Mouse (Mus musculus): ENCODE measurements at regions not wholly inside any gene's neighbourhood (a gene's known extent, or its start where the extent isn't known, plus 50 kb on each side); places are given as distances from the start of the nearest gene placed in this dataset.

DNA sequence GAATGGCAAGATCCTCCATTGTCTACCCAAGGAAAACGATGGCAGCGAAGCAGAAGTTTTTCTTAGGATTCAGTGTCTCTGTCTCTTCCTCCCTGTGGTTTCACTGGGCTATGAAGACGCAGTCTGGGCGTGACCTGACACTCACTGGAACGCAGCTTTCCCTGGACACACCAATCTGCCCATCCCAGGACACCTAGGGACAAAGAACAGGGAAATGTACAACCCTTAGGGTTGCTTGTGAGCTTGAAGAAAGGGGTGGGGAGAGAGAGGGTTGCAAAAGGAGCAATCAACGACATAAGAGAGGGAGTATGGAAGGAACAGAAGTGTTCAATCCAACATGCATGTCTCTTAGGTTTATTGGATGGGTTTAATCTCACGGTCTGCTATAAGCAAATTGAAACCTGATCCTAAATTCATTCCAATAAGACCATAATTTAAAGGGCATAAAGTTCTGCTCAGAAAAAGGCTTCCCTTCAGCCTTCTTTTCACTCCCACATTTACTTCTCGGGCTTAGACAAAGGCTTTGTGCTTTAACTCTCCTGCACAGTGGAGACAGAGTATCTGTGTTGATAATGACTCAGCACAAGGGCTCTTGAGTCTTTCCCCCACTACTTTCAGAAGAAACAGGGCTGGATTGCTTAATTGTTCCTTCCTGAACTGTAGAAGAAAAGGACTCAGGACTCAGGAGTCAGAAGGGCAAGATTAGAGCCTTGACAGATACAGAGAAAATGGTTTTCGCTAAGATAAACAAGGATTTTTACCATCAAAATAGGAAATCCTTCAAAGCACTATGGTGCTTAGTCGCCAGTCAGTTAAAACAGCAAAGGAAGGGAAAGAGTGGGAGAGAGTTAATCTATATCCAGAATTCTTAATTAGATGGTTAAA is 147.3 kb upstream of the Cited2 start:
- no peak for DNase-seq (ENCODE audit: low spot score in 2 of 2)

DNA sequence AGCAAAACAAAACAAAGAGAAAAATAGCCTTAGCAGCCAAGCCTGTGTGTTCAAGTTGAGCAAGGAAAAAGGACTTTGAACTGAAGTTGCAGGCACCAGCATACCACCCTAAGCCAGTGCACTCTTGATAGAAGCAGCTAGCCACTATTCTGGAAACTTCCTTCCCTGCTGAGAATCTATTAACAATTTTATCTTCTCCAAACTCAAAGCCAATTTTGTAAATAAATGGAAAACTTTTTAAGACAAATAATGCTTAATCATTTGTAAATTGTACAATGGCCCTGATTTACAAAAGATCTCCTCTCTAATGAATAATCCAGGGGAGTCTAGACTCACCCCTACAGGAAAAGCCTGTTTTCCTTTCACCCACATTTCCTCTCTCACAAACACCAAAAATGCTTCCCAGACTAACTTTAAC is 146.7 kb upstream of the Cited2 start:
- DNase-seq (ENCODE audit: low spot score in 2 of 2): no peak

DNA sequence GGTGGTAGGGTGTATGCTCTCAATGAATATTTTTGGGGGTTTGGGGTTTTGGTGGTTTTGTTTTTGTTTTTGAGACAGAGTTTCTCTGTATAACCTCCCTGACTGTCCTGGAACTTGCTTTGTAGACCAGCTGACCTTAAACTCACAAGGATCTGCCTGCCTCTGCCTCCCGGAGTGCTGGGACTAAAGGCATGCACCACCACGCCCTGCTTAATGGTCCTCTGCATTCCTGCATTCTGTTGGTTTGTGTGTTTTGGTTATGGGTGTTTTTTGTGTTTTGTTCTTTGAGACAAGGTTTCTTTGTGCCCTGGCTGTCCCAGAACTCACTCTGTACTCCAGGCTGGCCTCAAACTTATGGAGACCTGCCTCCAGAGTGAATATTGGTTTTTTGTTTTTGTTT is 143.6 kb upstream of the Cited2 start:
- no peak for DNase-seq (ENCODE audit: low spot score in 2 of 2)

DNA sequence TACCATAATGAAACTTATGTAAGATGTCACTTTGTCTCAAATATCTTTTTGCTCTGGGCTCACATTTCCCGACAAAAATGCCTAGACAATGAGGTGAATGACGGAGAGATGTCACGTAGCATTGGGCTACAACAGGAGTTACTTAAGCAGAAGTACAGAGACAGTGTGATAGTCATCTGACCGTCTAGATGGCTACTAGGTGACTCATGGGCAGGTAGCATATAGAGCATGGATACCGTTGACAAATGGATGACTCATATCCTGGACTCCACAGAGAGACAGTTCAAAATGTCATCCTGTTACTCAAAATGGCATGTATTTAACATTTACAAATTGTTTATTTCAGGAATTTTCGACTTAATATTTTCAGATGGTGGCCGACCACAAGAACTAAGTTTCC is 138.2 kb upstream of the Cited2 start:
- no peak for DNase-seq (ENCODE audit: low spot score in 2 of 2)

DNA sequence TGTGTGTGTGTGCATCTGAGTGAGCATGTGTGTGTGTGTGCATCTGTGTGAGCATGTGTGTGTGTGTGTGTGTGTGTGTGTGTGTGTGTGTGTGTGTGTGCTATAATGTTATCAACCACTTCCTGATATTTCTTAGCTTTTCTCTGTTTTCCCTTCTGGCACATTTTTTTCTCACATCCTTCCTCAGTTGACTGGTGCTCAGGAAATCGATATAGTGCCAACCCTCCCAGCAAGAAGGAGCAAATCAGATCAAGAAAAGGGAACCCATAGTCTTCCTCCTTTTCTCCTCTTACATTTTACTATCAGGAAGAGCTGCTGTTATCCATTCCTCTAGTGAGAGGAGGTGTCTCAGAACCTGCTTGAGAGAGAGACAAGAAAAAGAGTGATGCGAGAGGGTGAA is 136.1 kb upstream of the Cited2 start:
- DNase-seq (ENCODE audit: low spot score in 2 of 2): no peak

DNA sequence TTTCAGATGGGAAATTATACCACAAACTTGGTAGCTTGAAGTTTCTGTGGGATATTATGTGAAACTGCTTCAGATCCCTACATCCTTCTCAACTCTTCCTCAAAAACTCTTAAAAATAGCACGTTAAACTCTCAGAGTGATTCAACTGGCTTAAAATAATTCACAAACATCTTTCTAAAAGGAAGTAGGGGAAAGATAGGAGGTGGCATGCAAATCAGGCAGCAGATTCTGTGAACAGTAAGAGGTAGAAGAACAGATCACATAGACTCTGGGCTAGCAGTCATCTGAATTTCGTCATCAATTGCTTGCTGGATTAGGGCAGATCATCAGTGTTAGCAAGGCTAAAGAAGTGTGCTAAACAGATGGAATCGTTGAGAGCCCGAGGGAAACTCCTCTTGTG is 133.9 kb upstream of the Cited2 start:
- DNase-seq (ENCODE audit: low spot score in 2 of 2): no peak

DNA sequence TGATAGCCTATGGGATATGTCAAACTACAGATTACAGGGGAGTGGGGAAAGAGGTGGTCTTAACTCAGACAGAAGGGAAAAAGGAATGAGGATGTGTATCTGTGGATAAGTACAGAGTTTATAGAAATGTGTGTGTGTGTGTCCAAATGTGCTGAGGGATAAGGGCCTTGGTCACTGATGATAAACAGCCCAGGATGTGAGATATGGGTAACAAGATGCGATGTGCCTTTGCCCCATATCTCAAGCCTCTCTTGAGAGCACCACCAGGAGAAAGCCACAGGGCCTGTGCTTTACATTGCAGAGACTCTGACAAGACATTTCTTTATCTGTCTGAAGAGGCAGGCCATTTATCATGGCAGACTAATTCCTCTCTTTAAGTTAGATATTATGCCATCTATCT is 132.8 kb upstream of the Cited2 start:
- DNase-seq (ENCODE audit: low spot score in 2 of 2): no peak

DNA sequence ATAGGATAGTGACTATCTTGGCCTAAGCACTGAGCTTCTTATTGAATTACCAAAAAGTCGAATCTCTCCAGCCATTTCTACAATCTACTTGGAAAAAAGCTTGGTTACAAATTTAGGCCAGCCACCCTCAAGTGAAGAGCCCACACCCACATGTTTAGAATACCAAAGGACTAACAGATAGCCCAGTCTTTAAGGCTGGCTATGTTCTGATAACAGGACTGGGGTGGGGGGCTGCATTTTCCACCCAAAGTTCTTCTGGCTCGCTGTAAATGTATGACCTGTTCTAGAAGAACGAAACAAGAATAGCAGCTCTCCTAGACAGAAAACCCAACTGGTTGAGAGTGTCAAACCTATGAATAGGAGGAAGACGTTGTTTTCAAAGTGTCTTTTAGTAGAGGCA is 130.6 kb upstream of the Cited2 start:
- DNase-seq (ENCODE audit: low spot score in 2 of 2): no peak

DNA sequence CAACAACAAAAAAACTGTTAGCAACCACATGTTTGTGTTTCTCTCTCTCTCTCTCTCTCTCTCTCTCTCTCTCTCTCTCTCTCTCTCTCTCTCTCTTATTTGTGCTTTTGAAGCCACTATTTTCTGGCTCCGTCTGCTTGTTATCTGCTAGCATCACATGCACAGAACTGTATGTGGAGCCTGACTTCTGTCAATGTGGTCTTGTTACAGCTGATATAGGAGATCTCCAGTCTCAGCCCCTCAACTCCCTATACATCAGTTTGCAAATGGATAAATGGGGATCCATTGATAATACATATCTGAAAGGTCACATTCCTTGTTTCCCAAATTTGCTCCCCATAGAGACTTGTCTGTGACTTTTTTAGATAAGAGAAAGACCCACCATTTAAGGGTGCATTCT is 126.9 kb upstream of the Cited2 start:
- no peak for DNase-seq (ENCODE audit: low spot score in 2 of 2)

DNA sequence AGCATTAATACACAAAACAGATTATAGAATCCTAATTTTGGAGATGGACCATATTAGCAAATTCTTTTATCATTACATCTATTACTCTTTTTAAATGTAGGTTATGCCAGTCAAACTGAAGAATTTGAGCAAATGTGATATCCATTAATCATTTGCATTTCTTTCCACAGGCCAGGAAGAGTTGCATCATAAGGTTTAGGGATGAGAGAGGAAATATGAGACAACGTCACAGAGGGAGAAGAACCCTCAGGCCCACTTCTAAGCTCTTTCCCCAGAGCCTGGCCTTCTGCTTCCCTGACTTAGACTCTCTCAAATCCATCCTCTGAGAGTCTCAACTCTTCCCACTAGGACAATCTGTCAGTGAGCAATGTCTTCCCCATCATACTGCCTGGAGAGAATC is 126.3 kb upstream of the Cited2 start:
- DNase-seq (ENCODE audit: low spot score in 2 of 2): no peak

DNA sequence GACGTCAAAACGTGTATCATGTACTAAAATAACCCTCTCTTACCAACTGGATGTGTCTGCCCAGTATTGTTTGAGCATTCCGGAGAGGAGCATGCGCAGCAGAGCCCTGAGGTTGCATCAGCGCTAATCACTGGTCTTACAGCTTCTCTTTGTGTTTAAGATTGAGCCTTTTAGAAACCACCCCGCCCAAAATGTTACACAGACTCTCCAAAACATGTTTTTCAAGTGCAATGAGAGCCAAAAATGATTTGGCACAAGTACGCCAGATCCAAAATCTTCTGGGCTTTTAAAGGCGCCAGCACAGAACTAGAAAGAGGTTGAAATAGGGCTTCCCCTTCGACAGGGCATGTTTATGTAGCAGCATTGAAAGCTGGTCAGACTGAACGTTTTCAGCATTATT is 123.8 kb upstream of the Cited2 start:
- DNase-seq (ENCODE audit: low spot score in 2 of 2): peak; percentile 12 to 34

DNA sequence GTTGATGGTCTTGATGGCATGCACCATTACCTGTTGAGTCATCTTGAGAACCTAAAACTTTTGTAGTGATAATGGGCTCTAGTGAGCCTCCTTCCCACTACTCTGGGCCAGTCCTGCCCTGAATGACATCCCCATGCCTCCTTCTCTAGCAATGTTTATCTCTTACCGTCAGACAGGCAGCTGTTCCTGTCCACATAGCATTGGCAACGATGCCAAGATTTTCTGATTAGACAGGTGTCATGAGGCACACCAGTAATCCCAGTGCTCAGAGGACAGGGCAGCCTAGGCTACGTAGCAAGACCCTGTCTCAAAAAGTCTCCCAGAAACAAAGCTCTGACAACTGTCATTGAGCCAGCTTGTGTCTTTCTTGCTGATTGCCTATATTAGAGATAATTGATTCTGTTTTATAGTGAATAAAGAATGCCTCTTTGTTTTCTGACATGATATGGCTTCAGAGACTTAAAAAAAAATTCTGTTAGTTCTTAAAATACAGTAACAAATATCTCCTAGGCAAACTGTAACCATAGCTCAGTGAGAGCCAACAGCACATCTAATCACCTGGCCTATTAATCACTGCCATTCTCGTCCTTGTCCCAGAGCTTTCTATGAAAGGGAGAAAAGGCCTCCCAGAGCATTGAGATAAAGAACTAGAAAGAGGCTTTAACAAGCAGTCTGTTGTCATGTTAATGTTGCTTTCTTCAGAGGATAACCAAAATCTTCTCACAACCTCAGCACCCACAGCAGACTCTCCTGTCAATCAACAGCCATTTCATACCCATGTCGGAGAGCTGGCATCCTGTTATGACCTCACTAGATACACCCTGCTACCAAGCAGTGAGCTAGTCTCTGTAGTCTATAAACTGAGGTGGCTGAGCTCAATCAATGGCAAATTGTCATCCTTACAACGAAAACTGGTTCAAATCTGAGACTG is 122.9 kb upstream of the Cited2 start:
- no peak for DNase-seq (ENCODE audit: low spot score in 2 of 2)

DNA sequence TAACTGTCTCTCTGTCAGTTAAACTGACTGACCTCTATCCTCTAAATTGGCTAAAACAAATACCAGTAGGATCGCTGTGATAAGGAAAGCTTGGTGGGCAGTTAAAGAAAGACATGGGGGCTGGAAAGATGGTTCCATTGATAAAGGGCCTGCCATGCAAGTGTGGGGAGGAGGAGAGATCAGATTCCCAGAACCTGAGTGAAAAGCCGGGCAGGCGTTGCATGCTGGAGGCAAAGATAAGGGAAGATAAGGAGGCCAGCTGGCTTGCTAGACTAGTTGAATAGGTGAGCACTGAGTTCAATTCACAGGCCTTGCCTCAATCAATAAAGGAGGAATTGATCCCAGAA is 122.3 kb upstream of the Cited2 start:
- DNase-seq (ENCODE audit: low spot score in 2 of 2): no peak

DNA sequence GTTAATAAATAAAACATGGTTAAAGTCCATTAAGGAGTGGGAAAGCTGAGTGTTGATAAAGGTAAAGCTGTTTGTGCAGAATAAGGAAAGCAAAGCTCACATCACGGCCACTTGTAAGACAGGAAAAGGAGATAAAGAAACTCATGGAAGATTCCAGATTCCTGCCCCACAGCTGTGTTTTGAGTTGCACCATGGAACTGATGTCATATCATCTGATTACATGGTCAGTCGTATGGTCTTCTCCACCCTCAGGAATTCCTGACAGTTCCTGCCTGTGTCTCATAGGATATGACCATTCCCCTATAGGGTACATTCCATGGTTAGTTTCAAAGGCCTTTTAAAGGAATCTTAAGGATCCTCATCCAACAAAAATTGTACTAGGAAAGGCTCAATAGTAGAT is 120.6 kb upstream of the Cited2 start:
- DNase-seq (ENCODE audit: low spot score in 2 of 2): no peak

DNA sequence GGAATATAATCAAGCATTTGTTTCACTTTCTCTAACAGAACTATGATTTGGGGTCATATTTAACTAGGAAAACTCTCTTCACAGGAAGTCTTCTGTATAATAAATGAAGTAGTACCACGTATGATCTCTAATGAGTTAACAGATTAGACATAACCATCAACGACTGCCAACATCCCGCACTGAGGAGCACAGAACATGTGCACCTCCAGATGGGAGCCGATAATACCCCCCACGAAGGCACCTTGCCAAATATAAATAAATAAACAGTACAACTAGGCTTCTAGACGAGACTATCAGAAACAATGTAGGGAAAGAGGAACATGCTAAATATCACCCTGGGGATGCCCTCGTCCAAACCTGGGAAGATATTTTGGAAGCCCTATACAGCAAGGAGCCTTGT is 114.8 kb upstream of the Cited2 start:
- DNase-seq (ENCODE audit: low spot score in 2 of 2): peak; percentile 9 to 60

DNA sequence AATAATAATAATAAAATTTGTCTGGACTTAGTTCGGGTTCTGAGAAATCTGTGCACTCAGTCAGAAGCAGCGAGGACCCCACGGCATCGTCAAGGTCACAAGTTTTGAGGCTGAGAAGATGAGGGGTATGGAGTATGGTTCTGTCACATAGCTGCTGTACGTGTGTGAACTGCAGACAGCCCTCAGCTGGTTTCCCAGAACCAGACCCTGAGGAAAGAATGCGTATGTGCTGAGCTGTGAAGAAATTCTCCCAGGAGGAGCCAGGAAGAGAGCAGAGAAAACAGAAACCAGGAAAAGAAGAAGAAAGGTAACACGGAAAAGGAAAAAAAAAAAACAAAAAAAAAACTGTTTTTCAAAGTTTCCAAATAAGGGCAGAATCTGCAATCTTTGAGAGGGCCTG is 112.4 kb upstream of the Cited2 start:
- DNase-seq (ENCODE audit: low spot score in 2 of 2): no peak

DNA sequence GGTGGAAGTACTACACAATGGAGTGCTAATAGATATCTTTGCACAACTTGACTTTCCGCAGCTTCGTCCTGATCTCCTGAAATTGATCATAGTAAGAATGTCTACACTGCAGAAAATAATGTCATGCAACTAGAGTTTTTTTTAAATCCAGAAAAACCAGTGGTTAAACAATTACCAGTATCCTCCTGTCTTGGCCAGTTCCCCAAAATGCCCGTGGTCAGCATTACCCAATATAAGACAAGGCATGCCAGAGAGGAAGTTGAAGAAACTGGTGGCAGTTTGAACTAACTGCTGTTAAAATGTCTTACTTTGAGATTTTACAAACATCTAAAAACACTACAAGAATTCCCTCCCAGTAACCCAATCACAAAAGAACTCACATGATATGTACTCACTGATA is 109.7 kb upstream of the Cited2 start:
- DNase-seq (ENCODE audit: low spot score in 2 of 2): no peak

DNA sequence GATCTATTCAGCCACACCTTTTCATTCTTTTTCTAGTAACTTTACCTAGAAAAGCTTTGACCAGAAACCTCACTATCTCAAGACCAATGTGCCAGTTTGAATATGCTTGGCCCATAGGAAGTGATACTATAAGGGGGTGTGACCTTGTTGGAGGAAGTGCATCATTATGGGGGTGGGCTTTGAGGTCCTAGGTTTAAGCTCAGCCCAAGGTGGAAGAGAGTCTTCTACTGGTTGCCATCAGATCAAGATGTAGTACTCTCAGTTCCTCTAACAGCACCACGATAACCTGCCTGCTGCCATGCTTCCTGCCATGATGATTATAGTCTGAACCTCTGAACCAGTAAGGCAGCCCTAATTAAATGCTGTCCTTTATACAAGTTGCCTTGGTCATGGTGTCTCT is 105.0 kb upstream of the Cited2 start:
- DNase-seq (ENCODE audit: low spot score in 2 of 2): no peak

DNA sequence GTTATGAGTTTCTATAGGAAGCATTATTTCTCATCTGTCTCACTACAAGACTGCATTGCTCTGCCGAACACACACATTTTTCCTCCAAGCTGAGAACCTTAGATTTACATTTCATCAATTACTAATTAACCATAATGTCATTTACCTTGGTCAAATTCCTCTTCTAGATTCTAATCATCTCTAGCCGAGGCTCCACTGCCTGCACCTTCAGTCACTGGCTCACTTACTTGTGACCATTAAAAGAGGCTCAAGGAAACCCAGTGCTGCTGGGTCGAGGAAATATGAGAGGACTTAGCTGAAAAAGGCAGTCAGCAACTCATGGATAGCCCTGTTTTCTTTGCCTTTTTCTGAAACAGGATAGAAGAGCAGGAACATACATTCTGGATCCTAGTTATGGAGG is 103.4 kb upstream of the Cited2 start:
- DNase-seq (ENCODE audit: low spot score in 2 of 2): no peak

DNA sequence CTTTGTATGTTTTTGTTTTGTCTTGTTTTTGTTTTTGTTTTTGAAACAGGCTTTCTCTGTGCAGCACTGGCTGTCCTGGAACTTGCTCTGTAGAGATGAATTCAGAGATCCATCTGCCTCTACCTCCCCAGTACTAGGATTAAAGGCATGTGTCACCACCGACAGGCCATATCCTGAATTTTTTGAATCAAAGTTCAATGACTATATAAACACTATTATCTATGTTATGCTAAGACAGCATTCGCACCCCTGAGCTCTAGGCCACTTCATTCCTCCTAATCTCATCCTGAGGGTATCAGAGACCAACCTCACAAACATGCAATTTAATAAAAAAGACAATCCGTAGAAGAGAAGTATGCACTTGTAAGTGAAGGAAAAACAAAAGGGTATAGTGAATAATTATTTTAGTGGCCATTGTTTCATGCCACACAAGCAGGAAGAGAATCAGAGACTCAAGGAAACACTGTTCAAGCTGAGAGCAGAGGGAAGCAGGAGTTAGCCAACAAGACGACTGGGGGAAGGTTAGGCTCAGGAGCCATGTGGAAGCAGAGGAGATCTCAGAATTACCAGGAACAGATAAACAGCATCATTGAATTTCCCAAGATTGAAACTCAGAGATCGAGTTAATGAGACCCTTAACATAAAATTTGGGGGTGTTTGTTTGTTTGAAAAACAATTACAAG is 101.2 kb upstream of the Cited2 start:
- DNase-seq (ENCODE audit: low spot score in 2 of 2): no peak

DNA sequence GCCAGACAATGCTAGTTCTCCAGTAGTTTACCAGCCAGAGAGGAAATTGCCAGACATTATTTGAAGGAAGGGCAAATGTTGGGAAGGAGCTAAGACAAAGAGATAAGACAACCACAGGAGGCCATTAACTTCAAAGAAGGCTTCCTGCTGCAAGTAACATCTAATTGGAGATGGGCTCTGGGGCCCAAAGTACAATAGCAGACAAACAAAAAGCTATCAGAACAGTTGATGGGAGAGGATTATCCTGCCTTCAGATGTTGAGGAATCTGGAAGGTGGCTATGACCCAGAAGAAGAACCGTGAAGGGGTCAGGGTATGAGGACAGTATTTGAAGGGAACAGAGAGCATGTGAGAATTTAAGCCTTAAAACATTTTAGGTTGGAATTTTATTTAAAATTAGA is 100.2 kb upstream of the Cited2 start:
- DNase-seq (ENCODE audit: low spot score in 2 of 2): no peak

DNA sequence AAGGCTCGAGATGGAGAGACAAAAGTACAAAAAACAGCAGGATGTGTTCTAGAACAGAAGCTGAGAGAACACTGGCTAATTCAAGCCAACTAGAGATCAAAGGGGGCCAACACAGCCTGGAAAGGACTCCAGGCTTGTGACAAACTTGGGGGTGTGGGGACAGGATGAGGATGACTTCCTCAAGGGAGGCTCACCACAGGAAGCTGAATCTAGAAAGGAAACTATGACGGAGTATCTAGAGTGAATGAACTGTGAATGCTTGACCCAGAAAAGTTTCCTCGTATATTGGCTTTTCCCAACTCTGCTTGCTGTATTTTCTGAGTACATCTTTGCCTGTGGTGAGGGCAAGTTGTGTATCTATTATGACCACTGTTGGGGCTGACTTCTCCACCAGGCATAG is 93.3 kb upstream of the Cited2 start:
- DNase-seq (ENCODE audit: low spot score in 2 of 2): no peak
